Mouse (Mus musculus): Measurements from ENCODE around the gene Ss18l2. TPM values are rescaled to one million over a fixed set of nuclear protein-coding genes. Genes with fewer than 3 reads are reported as not detected.

The Ss18l2 gene
- polyA plus RNA-seq, 1 experiment from 2014 or later = 127 TPM

DNA sequence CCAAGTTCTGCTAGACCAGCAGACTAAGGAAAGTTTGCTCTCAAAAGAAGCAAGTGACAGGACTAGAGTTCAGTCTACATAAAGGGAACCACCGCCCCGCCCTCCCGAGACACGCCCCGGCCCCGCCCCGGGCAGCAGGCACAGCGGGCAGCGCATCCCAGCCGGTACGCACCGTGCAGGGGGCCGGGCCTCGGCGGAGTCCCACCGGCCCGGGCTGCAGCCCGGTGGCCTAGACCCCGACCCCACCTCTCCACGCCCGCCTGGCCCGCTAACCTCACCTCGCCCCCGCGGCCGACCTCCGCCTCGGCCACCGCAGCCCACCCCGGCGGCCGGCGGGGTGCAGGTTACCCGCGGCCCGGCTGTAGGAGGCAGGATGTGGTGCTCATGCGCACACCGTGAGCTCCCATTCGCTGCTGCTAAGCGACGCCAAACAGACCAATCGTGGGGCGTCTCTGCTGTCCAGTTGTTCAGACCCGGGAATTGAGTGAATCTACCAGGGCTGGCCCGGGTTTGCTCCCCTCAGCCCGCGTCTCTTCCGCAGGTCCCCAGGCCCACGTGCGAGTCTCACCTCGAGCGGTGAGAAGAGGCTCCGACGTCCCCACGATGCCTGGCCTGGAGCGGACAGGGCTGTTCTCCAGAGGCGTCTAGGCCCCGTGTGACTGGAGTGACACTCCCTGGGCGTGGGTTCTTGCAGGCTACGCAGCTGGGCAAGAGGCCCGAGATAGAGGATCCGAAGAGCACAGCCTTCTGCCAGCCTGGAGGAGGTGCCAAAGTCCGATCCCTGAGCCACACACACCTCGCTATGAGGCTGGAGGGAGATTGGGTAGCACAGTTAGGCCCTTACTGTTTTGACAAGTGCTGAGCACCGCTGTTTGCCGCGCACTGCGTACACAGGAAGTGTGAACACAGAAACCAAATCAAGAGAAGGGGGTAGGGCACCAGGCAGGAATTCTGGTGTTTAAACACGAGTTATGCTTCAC lies 5.2 kb upstream of the Ss18l2 start, which contains the start of gene Sec22c:
Gene Sec22c, minus strand, starts transcription at position 845 of the 980 bp plus-strand sequence.
- Histone ChIP-seq H3K27ac (peak within 1 kb of the TSS; percentile 89), H3K36me3 (0 out of 2 replicates have a peak, but pooled peaks cover 4% of the 10 kb centered on the region), H3K27me3 (replicated peaks) (no peaks in the 10 kb centered on the region), H3K4me1 (peaks cover 18% of the 10 kb centered on the region), H3K4me2 (peak within 1 kb of the TSS; percentile 98), H3K9me3 (no peaks in the 10 kb centered on the region), H3K9ac (peak within 1 kb of the TSS; percentile 47; the same call in 1 of the 2 replicates), H3K4me3 (replicated peaks) (peak within 1 kb of the TSS; percentile 78)
- under 1% methylated on average over 66 of the region's 69 CpGs for WGBS
- ATAC-seq (ENCODE audit: insufficient read depth, low FRiP score, low read depth) = peak; percentile 95

DNA sequence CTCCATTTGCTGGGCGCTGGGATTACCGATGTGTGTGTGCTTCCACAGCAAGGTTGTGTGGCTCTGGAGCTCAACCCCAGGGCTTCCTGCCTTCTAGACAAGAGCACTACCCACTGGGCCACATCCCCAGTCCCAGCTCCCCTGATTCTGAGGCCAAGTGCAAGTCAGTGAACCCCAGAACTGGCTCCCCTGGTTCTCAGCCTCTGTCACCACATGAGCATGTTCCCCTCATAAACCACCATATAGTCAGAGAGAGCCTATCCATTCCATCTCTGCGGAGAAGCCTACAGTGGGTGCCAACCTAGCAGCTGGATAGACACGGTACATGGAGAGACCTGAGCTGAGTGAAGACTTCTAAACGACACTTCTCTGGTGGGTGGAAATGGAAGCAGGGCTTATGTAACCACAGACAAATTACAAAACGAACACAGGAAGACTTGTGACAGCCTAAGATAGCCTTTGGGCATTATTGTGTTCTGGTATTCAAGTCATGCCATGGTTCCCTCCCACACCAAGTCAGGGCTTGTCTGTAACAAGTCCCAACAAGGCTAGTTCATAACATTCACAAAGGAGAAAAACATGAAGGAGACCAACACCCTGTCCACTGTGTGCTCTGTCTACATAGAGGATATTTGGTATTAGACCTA lies 4.0 kb upstream of the Ss18l2 start:
- Histone ChIP-seq H3K4me3 (replicated peaks) (no peak overlapping the region), H3K9me3 (no peaks in the 10 kb centered on the region), H3K9ac (no peak overlapping the region), H3K4me2 (no peak overlapping the region), H3K4me1 (peaks cover 22% of the 10 kb centered on the region), H3K36me3 (no peaks in the 10 kb centered on the region), H3K27ac (no peak overlapping the region), H3K27me3 (replicated peaks) (no peaks in the 10 kb centered on the region)
- no peak for ATAC-seq (ENCODE audit: insufficient read depth, low FRiP score, low read depth)
- WGBS = 72% methylated on average over 6 of the region's 6 CpGs

DNA sequence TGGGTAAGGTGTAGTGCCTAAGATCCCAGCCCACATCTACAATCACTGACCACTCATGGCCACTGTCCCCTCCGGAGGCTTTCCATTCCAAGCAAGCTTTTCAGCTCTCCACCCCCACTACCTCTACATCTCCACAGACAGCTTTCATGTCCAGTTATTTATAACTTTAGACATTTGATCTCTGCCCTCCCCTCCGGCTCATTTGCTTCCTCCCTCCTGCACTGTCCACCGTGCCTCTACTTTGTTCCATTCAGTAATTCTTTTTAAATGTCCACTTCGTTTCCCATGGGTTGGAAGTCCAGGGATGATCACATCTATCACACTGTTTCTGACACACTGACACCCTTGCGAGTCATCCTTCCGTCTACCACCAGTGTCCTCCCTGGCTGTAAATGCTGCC lies 2.3 kb upstream of the Ss18l2 start:
- no peaks in the 10 kb centered on the region for H3K27me3 ChIP-seq (replicated peaks)
- no peaks in the 10 kb centered on the region for H3K9me3 ChIP-seq
- peaks cover 31% of the 10 kb centered on the region for H3K4me1 ChIP-seq
- 49% methylated on average over 6 of the region's 6 CpGs for WGBS
- peaks cover 5% of the 10 kb centered on the region; the same call in 1 of the 2 replicates for H3K36me3 ChIP-seq
- no peak for ATAC-seq (ENCODE audit: insufficient read depth, low FRiP score, low read depth)
- no peak overlapping the region for H3K27ac ChIP-seq
- no peak overlapping the region for H3K9ac ChIP-seq
- H3K4me3 ChIP-seq (replicated peaks) = no peak overlapping the region
- no peak overlapping the region for H3K4me2 ChIP-seq

DNA sequence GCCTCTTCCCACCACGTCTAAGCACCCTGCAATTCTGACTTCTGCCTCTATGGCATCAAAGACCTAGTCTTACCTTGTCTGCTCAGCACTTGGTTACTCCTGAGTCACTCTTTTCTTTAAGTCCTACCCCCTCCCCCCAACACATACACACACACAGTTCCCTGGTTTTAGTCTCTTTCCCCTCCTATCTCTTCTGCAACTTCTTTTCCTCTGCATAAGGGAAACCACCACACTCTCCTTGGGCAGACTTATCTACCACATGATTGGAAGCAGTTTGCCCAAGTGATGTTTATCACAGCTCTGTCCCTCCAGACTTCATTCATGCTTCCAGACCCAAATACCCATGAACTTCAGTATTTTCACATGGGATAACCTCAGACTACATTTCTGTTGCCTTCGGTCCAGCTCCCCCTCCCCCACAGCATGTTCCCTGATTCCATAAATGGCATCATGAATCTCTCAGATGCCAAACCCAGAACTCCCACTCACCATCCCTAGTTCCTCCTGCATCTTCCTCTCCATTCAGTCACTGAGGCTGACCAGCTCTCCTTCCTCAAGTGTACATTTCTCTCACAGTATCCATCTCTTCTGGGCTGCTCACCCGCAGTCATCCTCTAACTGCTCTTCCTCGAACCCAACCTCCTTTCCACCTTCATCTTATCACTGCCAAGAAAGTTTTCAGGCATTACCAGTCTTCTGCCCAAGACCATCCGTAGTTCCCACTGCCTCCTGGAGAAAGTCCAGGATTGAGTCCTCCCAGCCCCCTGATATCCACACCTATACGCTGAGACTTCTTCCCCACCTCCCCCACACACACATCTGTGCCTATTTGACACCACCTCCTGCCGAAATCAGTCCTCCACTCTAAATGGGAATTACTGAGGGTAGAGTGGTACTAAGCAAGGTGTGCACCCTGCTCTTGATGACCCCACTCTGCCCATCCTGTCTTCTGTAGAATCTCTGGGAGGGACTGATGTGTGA lies 1.3 kb upstream of the Ss18l2 start:
- no peaks in the 10 kb centered on the region for H3K27me3 ChIP-seq (replicated peaks)
- H3K9me3 ChIP-seq = no peaks in the 10 kb centered on the region
- H3K4me1 ChIP-seq = peaks cover 31% of the 10 kb centered on the region
- H3K4me3 ChIP-seq (replicated peaks) = no peak overlapping the region
- H3K9ac ChIP-seq = no peak overlapping the region
- peaks cover 14% of the 10 kb centered on the region; the same call in 1 of the 2 replicates for H3K36me3 ChIP-seq
- WGBS = 63% methylated on average over 7 of the region's 7 CpGs
- no peak overlapping the region for H3K27ac ChIP-seq
- no peak overlapping the region for H3K4me2 ChIP-seq
- no peak for ATAC-seq (ENCODE audit: insufficient read depth, low FRiP score, low read depth)

DNA sequence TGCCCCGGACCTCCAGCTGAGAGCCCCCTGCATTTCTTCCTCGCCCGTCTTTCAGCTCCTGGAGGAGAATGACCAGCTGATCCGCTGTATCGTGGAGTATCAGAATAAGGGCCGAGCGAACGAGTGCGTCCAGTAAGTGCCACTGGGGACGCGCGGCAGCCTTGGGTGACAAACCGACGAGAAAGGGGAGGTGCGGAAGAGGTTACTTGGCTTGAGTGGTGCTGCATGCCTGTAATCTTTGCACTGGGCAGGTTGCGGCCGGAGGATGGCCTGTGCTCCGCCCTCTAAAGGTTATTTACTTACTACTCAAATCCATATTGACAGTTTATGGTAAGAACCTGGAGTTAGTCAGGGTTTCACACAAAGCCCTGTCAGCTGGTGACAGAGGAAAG lies 451 bp downstream of the Ss18l2 start:
- no peaks in the 10 kb centered on the region for H3K9me3 ChIP-seq
- peak overlapping the region; percentile 95 for H3K4me3 ChIP-seq (replicated peaks)
- peak overlapping the region; percentile 99 for H3K9ac ChIP-seq
- peak overlapping the region; percentile 79 for H3K4me2 ChIP-seq
- WGBS = 0% methylated on average over 18 of the region's 18 CpGs
- peak overlapping the region; percentile 98 for H3K27ac ChIP-seq
- H3K4me1 ChIP-seq = peaks cover 19% of the 10 kb centered on the region
- ATAC-seq (ENCODE audit: insufficient read depth, low FRiP score, low read depth) = peak; percentile 34; the same call in 1 of the 2 replicates
- H3K27me3 ChIP-seq (replicated peaks) = no peaks in the 10 kb centered on the region
- peaks cover 14% of the 10 kb centered on the region; the same call in 1 of the 2 replicates for H3K36me3 ChIP-seq

DNA sequence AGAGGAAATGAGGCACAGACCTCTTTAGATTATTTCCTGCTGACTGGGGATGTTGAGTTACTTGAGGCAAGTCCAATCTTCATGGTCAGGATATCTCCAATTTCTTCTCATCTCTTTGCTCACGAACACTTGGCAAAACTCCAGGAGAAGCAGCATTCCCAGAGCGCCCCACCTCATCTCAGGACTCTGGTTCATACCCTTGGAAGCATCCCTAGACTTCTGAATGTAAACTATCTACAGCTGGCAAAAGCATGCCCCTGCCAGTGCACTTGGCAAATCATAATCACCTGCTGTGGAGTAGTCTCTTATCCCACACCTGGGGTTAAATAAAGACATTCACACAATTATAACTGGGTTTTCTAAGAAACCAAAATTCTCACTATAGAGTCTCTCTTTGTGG lies 6.9 kb downstream of the Ss18l2 start:
- H3K4me1 ChIP-seq = peaks cover 5% of the 10 kb centered on the region
- H3K9ac ChIP-seq = no peak overlapping the region
- H3K4me2 ChIP-seq = no peak overlapping the region
- no peak overlapping the region for H3K27ac ChIP-seq
- no peaks in the 10 kb centered on the region for H3K9me3 ChIP-seq
- H3K27me3 ChIP-seq (replicated peaks) = no peaks in the 10 kb centered on the region
- H3K36me3 ChIP-seq = peaks cover 14% of the 10 kb centered on the region; the same call in 1 of the 2 replicates
- 78% methylated on average over 2 of the region's 2 CpGs for WGBS
- no peak for ATAC-seq (ENCODE audit: insufficient read depth, low FRiP score, low read depth)
- H3K4me3 ChIP-seq (replicated peaks) = no peak overlapping the region

DNA sequence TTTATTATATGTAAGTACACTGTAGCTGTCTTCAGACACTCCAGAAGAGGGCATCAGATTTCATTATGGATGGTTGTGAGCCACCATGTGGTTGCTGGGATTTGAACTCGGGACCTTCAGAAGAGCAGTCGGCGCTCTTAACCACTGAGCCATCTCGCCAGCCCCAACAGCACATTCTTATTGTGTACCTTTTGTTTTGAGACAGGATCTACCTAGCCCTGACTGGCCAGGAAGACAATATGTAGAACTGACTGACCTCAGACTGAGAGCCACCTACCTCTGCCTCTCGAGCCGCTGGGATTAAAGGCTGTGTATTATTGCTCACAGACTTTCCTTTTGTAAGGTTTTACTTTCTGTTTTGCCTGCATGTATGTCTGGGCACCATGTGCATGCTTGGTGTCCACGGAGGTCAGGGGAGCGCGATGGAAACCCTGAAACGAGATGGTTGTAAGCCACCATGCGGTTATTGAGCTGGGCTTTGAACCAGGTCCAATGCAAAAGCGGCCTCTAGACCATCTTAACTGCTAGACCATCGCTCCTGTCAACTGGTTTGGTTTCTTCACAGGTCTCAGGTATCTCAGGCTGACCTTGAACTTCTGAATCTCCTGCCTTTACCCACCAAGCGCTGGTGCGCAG lies 8.1 kb downstream of the Ss18l2 start:
- H3K36me3 ChIP-seq = 0 out of 2 replicates have a peak, but pooled peaks cover 5% of the 10 kb centered on the region
- ATAC-seq (ENCODE audit: insufficient read depth, low FRiP score, low read depth) = no peak
- no peaks in the 10 kb centered on the region for H3K9me3 ChIP-seq
- 65% methylated on average over 15 of the region's 15 CpGs for WGBS
- H3K27ac ChIP-seq = peak overlapping the region; percentile 92
- no peaks in the 10 kb centered on the region for H3K27me3 ChIP-seq (replicated peaks)
- H3K4me3 ChIP-seq (replicated peaks) = peak overlapping the region; percentile 87
- peak overlapping the region; percentile 42 for H3K9ac ChIP-seq
- H3K4me2 ChIP-seq = peak overlapping the region; percentile 64
- H3K4me1 ChIP-seq = peaks cover 3% of the 10 kb centered on the region

DNA sequence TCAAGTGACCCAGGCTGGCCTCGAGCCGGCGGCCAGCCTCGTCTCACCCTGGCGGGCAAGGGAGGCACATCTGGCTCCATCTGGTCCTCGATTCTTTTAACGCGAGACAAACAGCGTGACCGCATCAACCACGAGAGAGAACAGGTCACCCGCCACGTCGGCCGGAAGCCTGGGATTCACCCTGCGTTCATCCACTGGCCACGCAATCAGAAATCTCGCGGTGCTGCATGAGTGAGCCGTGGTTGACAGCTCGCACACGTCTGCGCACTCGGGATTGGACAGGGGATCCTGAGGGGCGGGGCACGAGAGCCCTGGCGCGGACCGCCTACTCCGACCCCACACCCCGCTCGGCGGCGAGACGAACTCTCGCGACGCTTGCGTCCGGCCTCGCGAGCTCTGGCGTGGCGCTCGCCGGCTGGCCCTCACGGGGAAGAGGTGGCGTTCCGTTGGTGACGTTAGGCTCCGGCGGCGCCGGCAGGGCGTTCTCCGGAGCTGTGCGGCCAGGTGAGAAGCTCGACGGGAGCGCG lies 8.7 kb downstream of the Ss18l2 start, which contains the start of gene Nktr:
Gene Nktr, plus strand, starts transcription at position 378 of the 527 bp plus-strand sequence.
- Histone ChIP-seq H3K27me3 (replicated peaks) (no peaks in the 10 kb centered on the region), H3K4me2 (peak within 1 kb of the TSS; percentile 88), H3K9me3 (no peaks in the 10 kb centered on the region), H3K4me3 (replicated peaks) (peak within 1 kb of the TSS; percentile 87), H3K9ac (peak within 1 kb of the TSS; percentile 94), H3K4me1 (peaks cover 3% of the 10 kb centered on the region), H3K36me3 (no peaks in the 10 kb centered on the region), H3K27ac (peak within 1 kb of the TSS; percentile 92)
- under 1% methylated on average over 61 of the region's 61 CpGs for WGBS
- ATAC-seq (ENCODE audit: insufficient read depth, low FRiP score, low read depth) = peak; percentile 99

DNA sequence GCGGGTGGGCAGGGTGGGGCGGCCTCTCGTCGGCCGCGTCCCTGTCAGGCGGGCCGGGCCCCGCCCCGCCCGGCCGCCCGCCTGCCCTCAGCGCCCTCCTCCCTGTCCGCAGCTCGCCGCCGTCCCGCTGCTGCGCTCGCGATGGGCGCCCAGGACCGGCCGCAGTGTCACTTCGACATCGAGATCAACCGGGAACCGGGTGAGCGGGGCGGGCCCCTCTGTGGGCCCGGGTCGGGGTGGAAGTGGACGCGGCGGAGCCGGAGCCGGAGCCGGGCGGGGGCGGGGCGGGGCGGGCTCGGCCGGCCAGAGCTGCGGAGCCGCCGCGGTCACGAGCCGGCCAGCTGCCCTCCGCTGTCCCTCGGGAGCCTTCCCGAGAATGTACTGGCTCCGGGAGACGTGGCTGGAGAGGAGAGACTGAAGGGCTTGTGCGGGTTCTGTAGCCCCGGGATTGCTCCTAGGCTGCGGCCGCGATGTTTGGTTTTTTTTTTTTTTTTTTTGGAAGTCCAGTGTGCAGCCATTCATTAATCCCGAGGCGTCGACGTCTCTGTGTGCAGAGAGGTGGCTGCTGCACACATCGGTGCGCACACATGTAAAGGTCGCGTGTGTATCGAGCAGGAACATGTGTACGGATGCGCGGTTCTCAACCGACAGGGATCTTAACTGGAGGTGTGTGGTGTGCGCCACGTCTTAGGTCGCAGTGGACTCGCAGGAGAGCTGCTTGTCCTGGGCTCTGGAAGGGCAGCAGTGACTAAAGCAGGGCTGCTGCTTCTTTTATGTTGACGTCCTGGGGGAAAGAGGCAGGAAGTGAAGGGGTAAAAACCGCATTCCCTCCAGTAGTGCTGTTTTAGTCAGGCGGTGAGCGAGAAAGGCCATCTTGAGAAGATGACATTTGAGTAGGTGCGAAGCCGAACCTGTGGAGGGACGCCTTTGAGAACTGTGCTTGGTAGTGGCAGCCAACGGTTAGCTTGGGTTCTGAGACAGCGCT lies 9.5 kb downstream of the Ss18l2 start:
- Histone ChIP-seq H3K4me1 (peaks cover 3% of the 10 kb centered on the region), H3K9me3 (no peaks in the 10 kb centered on the region), H3K4me2 (peak overlapping the region; percentile 88), H3K27ac (peak overlapping the region; percentile 92), H3K36me3 (no peaks in the 10 kb centered on the region), H3K9ac (peak overlapping the region; percentile 94), H3K4me3 (replicated peaks) (peak overlapping the region; percentile 87), H3K27me3 (replicated peaks) (no peaks in the 10 kb centered on the region)
- under 1% methylated on average over 62 of the region's 87 CpGs for WGBS
- peak; percentile 29; the same call in 1 of the 2 replicates for ATAC-seq (ENCODE audit: insufficient read depth, low FRiP score, low read depth)

DNA sequence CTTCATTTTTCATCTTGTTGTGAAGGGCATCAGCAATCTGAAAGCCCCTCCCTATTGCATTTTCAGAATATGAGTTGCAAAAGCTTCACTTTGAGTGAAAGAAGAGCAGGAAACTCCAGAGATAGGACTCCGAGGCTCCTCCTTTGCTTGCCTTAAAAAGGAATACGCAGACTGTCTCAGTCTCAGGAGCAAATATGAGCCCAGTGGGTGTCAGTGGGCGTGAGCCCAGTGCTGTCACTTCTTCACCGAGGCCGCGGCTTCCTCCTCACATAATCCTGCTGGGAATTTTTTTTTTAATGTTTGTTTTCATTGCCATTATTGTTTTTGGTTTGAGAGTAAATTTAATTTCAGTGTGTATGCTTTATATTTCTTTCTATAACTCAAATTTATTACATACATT lies 30.4 kb downstream of the Ss18l2 start:
- no peak overlapping the region for H3K4me3 ChIP-seq (replicated peaks)
- ATAC-seq (ENCODE audit: insufficient read depth, low FRiP score, low read depth) = no peak
- H3K27me3 ChIP-seq (replicated peaks) = no peaks in the 10 kb centered on the region
- H3K36me3 ChIP-seq = peaks cover 31% of the 10 kb centered on the region
- 89% methylated on average over 6 of the region's 6 CpGs for WGBS
- no peaks in the 10 kb centered on the region for H3K4me1 ChIP-seq
- no peak overlapping the region for H3K27ac ChIP-seq
- no peak overlapping the region for H3K4me2 ChIP-seq
- no peaks in the 10 kb centered on the region for H3K9me3 ChIP-seq
- H3K9ac ChIP-seq = no peak overlapping the region

All from stomach, embryonic 15.5 days (tissue).